Mouse (Mus musculus) frontal cortex, adult 2 months (tissue): ENCODE results near the gene Uso1. TPM values are rescaled to one million over a fixed set of nuclear protein-coding genes. Genes with fewer than 3 reads are reported as not detected.

Experiments
- DNase-seq, 2 experiments: peaks; one replicate each; pipeline ENCODE4 v3.0.0; 2022; ENCODE audit warnings: low spot score in 1 of 2; ENCODE audit errors: extremely low spot score in 1 of 2
- polyA plus RNA-seq: library from polyadenylated mRNA; depleted of rRNA; stranded (reverse); fragments of >200 nt; gene quantifications from 2 replicates; pipeline ENCODE4 v1.2.3, GENCODE M21; 2012; rRNA removed

Gene Uso1
- polyA plus RNA-seq = 50.2 and 50.7 TPM in 2 replicates

DNA sequence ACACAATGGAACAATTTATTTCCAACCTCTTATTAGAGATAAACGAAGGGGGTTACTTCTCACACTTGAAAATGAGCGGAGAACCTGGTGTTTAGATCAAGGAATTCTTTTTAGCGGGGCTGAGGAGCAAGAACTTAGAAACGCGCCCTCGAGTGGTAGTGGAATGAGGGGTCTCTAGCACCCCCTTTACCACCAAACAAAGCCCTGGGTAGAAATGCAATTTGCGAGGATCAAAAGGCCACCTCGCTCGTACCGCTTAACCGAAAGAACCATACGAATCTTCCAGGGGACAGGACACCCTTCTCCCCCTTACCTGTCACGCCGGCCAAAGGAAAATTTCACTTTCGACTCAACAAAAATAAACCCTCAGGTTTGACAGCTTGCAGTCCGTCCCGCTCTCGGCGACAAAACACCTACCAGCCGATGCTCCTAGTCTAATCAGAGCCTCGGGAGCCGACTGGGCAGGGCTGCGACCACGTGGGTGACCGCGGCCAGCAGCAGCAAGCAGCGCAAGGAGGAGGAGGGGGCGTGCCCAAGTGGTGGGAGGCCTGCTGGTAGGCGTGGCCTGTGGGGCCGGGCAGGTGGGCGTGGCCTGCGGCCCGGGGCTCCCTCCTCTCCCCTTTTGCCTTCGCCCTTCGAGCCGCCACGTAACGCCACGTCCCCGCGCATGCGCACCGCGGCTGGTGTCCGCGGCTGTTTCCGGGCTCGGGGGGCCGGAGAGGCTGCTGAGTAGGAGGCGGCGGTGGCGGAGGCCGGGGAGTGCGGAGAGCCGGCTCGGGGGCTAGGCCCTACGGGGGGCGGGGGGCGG lies at the start of gene Uso1:
Gene Uso1, plus strand, starts transcription at position 700 of the 808 bp plus-strand sequence.
- peak; percentile 94 to 97 for DNase-seq

DNA sequence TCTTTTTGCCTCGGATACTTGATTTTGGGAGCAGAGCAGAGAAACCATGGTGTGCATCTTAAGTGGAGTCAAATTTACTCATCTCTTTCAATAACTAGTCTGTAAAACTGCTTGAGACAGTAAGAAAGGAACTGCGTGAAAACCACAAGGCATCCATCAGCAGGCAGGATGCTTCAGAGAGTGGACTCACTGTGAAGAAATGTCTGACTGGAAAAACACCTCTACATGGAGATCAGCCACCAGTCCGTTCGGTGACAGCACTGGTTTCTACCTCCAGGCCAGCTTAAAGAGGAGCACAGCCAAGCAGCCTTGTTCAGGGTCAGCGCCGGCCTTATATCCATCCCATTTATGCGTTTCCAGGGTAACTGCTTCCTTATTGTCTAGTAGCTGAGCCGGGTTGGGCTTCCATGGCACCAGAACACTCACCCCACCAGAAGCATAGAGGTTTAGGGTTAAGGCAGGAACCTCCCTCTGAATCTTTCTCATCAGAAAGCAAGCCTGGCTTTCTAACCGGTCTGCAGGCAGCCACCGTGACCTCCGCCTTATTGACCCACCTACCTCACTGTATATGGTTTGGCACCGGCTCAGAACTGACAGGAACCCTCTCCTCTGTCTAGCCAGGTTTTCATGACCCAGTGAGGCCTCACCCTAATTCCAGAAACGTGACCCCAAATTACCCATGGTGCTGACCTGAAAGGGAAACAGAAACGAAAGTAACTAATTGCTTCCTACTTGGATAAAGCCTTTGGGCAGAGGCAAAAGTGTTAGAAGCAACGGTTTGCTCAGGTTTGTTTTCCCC lies 44.3 kb upstream of the Uso1 start:
- no peak for DNase-seq

DNA sequence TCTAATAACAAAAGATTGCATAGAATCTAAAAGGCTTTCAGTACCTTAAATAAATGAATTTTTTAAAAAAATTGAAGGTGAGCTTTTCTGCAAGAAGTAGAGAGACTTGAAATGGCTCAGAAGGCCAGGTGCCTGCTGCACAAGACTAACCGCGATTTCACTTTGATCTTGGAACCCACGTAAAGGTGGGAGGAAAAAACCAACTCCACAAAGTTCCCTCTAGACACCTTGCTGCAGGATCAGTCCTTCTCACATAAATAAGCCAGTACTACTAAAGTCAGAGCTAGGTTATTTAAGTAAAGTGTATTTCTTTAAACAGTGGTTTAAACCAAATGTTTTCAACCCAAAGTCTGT lies 43.7 kb upstream of the Uso1 start:
- no peak for DNase-seq

DNA sequence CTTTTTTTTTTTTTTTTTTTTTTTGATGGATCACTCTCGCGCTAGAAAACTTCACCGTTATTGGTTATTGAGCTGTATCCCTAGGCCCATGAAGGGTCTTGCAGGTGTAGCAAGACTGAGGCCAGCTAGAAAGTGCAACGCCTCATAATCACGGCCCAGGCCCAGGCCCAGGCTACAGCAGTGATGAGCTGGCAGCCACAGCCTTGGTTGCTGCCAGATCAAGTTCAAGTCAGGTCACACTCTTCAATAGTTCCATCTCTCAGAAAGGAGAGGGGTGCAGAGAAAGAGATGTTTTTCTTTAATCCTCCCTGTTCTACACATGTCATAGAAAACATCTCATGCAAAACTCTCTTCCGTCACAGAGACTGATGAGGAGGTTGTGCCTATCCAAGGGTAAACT lies 41.0 kb upstream of the Uso1 start:
- DNase-seq = no peak

DNA sequence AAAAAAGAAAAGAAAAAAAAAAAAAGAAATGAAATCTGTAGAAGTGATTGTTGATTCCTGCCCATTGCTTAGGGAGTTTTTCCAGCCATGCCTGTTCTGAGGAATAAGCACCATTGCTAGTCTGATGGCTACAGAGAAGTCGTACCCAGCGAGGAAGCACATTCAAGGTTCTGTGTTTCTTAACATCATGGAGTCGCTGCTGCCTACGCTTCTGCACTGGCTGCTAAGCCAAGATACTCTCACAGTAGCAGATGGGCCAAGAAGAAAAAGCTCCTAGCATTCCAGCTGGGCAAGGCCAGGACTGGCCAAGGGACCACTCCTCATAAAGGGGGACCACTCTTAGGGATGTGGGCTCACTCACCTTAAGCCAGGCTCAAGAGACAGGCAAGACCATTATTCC lies 40.0 kb upstream of the Uso1 start:
- DNase-seq = no peak

DNA sequence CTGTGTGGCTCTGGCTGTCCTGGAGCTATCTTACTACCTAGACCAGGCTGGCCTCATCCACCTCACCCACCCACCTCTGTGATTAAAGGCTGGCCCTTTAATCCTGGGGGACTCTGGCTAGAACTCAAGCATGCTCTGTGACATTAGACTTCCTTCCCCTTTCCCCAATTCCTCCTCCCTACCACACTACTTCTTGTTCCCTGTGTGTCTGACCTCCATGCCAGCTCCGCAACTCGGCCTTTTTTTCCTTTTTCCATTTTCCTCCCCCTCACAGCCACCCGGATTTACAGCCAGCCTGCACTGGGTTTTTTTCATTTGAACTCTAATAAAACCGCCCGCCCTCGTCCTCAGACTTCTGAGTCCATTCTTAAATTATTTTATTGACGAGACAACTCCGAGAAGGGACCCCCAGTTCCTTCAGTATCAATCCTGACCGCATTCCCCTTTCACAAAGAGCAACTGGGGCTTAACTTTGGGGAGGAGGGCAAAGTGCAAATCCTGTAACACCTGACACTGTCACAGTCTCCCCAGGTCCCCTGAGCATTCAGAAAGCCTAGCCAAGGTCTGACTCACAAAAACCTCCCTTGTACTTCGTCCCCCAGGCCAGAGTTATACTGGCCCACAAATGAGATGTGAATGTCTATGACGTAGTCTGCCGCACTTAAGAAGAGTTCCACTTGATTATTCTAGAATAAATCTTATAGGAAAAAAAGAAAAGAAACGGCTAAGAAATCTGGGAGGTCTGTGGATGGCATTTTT lies 39.2 kb upstream of the Uso1 start:
- no peak for DNase-seq

DNA sequence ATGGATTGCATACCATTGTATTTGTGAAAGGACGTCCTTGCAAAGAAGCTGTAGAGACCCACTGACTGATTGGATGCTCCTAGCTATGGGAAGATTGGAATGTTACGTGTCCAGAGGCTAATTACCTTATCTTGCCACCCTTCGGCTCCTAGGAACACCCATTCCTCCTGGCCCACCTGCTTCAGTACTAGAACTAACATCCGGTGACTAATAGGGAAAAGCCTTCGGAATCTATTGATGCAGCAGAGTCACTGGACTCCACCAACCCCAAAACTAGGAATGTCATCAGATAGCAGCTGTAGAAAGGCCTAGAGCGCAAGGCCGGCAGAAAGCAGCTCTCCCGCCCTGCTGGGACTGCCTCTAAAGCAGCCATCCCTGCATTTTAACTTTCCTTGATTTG lies 36.1 kb upstream of the Uso1 start:
- DNase-seq = no peak

DNA sequence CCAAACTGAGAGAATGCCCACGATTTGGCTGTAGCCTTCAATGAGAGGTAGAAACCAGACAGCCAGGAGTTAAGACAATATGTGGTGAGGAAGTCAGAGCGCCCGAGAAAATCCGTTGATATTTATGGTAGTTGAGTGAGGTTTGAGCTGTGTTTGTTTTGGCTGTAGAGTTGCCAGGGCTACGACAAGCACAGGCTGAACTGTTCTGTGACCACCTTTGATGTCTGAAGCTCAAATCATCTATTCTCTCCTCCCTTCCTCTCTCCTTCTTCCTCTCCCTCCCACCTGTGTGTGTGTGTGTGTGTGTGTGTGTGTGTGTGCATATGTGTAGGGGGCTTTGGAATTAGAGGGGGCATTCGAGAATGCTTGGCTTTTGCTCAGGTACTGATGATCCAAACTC lies 34.7 kb upstream of the Uso1 start:
- DNase-seq = no peak

DNA sequence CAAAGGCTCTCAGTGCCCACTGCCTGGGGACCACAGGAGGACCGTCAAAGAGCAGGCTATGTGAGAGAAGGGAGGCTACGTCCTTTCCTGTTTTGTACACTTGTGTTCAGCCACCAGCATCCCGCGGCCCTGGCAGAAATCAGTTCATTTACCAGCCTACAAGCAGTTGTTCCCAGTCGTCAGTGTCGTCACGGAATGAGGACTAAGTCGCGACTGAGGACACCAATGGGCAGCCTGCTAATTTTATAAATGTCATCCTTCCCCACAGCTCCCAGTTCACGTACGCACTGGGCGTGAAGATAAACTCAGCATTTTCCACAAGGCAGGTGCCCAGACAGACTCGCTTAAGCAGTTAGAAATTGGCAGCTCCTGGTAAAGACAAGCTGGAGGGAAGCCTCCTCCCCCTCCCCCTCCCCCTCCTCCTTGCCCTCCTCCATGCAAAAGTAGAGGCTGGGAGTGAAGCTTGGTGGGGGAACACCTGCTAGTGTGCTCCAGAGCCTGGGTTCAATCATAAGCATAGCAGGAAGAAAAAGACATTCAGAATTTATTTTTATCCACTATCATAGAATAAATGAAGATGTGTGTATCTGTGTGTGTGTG lies 33.8 kb upstream of the Uso1 start:
- DNase-seq = no peak

DNA sequence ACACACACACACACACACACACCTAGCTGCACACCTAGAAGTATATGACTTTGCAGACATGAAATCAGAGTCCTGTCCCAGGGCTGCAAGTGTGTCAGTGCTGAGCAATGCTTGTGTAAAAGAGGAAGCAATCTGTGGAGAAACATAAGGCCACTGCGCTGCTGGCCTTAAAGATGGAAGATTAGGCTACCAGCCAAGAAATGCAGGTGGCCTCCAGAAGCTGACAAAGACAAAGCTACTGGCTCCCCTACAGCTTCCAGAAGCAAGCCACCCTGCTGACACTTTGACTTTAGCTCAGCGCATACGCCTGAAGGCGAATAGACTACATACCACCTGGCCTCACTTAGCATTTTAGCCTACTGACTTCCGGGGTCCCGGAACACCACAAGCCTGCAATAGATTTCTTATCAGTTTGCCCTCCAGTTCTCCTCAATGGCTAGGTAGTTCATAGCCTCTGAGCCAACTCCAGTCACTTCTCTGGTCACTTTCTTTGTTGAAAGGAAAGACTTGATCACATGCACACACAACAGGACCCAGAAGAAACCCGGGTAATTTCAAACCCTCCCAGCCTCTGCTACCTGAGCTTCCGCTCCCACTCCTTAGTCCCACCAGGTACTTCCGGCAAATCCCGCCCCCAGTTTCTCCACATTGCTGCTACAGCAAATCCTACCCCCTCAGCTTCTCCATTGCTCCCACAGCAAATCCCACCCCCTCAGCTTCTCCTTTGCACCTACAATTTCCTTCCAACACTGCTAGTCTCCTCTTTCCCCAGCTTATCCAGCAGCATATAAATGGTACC lies 31.2 kb upstream of the Uso1 start:
- no peak for DNase-seq

DNA sequence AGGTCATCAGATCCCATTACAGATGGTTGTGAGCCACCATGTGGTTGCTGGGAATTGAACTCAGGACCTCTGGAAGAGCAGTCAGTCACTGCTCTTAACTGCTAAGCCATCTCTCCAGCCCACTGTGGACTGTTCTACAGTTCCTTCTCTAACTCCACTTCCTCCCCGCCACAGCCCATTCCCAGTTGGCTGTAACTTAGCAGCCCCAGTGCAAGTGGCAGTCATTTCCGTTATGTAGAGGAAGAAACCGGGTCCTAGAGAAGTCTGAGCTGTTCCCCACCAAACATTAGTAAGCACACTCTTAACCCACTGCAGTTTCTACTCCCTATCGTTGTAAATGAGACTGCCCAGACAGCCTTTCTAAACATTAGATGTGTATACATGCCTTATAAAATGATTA lies 30.5 kb upstream of the Uso1 start:
- no peak for DNase-seq

DNA sequence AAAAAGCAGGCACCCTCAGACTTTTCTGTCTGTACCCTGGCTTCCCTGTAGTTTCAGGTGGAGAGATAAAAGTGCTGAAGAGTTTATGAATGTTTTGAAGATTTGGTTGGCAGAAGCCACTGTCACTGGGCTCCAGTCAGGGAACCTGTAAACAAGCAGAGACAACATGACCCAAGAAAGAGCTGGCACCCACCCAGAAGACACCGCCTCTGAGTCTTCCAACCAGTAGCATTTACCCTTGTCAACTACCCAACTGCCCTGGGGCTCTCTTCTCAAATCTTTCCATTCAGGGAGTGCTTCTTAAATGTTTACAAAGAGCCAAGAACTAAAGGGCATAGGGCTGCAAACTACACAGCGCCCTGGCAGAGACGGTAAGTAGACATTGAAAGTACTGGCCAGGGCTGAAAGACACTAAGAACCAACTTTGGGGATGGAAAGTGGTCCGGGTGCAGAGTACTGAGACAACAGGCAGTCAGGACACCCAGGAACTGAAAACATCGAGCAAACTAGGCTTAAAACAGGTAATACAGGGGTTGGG lies 26.9 kb upstream of the Uso1 start:
- no peak for DNase-seq

DNA sequence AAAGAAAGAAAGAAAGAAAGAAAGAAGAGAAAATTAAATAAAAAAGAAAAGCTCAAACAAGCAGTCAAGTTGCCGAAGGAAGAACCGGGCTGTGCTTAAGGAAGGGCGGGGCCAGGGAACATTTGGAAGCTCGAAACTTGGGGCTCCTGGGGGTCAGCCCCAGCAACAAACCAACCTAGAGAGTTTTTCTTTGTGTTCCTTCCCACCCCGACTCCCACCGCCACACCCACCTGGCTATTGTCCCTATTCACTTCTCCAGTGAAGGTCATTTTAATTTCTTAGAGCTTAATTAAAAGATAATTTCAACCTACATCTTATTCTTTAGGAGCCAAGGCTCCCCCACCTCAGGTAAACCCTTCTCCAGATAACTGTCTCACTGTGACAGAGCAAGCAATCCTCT lies 25.6 kb upstream of the Uso1 start:
- DNase-seq = no peak

DNA sequence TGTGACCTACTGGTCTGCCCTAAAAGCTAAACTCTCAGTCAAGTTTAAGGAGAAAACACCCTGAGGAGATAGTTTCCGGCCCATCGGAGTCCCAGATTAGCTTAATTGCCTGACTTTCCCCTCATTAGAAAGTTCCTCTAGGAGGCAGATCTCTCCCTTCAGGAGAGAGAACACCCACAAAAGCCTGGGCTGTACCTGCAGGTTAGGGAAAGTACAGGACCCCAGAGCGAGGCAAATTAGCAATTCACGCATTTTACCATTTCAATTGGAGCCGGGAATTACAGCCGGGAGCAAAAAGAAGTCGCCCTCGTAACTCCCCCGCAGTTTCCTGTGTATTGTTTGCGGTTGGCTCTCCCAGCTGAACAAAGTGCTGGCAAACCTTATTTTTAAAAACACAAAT lies 25.2 kb upstream of the Uso1 start:
- no peak for DNase-seq

DNA sequence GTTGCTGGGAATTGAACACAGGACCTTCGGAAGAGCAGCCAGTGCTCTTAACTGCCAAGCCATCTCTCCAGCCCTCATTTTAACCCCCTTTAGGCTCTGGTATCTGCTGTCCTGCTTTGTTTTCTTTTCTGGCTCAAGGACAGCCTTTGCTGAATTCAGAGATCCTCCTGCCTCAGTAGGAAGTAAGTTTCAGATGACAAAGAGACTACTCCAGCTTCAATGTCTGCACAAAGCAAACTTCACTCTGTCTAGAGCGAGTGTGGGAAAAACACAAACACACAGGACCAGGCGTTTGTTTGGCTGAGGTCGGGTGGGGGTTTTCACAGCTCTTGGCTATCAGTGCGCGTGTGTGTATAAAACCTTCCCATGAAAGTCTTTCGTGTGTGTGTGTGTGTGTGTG lies 24.3 kb upstream of the Uso1 start:
- DNase-seq = no peak

DNA sequence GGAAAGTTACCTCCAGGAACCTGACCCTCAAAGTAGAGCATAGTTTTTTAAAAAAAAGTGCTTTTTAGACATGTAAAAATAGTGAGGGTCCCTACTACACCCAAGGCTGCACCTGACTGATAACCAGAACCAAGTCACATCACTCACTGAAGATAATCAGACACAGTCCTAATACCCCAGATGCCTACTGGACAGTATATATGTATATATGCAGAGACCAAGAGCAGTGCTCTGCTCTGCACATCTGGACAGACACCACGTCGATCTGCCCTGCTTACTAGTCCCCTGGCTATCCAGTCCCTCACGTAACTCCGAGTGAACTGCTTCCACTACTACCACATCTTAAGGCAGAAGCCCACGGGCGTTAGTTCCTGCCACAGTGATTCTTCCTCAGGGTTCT lies 23.5 kb upstream of the Uso1 start:
- no peak for DNase-seq

DNA sequence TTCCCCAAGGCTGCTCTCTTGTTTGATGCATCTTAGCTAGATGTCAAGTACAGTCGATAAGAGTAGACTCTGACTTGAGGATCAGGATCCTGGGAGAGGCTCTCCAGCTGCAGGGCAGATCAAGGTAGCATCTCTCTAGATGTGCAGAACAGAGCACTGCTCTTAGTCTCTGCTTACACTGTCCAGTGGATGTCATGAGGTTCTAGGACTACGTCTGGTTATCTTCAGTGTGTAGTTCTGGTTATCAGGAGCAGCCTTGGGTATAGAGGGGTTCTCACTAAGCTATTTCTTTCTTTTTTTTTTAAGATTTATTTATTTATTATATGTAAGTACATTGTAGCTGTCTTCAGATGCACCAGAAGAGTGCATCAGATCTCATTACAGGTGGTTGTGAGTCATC lies 22.8 kb upstream of the Uso1 start:
- no peak for DNase-seq

DNA sequence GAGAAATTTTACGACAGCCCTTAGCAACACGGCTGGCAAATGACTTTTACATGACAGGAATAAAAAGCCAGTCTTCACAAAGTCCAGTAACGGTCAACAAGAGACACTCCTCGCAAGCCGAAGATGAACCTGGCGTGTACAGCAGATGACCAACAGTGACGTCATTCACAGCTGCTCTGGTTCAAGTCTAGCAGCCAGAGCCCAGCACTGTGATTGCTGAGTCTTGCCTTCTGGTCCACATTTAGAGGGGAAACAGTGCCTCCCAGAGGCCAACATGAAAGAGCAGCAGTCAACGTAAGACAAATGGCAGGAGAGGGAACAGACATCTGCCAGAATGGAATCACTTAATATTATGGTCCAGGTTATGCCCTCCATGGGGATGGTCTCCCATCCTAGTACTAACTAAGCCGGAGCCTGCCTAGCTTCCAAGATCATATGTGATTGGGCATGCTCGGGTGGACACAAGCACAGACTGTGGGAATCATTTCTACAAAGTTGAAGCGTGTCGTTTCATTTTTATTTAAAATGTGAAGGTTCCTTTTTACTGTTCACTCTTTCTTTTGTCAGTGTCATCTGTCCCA lies 19.8 kb upstream of the Uso1 start:
- peak in 1 of 2 experiments; percentile 79 for DNase-seq

DNA sequence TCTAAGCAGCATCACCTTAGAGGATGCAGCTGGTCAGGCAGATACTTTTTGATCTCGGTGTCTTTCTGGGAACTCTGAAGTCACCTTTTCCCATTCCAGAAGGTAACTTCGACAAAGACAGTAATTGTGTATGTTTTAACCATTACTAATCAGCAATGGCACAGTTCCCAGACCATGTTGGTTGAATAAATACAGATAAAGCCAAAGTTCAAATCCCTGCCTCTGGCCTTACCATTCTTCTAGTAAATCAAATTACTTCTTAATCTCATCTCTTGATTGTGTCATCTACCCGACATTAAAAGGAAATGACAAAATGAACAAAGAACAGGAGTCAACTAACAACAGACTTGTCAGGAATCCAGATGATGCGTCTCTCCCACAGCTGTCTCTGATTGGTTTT lies 16.1 kb upstream of the Uso1 start:
- no peak for DNase-seq

DNA sequence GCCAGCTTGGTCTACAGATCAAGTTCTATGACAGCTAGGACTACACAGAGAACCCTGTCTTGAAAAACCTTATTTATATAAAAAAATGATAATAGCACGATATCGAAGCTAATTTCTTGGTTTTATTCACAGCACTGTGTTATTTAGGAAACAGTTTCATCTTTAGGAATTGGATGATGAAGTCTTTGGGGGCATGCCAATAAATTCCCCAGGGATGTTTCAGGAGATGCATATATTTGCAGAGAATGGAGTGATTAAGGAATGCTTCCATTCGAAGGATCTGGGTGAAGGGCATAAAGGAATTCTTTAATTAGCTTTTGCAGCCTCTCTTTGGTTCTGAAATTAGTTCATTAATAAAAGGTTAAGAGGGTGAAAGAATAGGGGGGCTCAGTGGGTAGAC lies 12.3 kb upstream of the Uso1 start:
- no peak for DNase-seq
